Mouse (Mus musculus) heart, embryonic 16.5 days (tissue): ENCODE data around the gene Aoc2. TPM values are rescaled to one million over a fixed set of nuclear protein-coding genes. Genes with fewer than 3 reads are reported as not detected.

Experiments
- ATAC-seq: fragments of 200-750 bp; cut with Nextera tagmentation; replicated peaks from 2 replicates; pipeline ENCODE4 v1.8.0; 2017; ENCODE audit warnings: moderate number of reproducible peaks; ENCODE audit not compliant: insufficient read depth, low FRiP score; ENCODE audit errors: extremely low read depth
- H3K27ac ChIP-seq: fragments of 300-500 bp; sonication (generic); 2 replicates; pipeline ENCODE4 v1.5.1; 2014; ENCODE audit warnings: mild to moderate bottlenecking, low read length, control low read depth, moderate library complexity
- H3K27me3 ChIP-seq: fragments of 300-500 bp; sonication (generic); 2 replicates; pipeline ENCODE4 v1.6.1; 2014; ENCODE audit warnings: low read length, mixed read lengths; ENCODE audit not compliant: control insufficient read depth, insufficient read depth
- H3K36me3 ChIP-seq: fragments of 300-500 bp; sonication (generic); 2 replicates; pipeline ENCODE4 v1.6.1; 2014; ENCODE audit not compliant: control insufficient read depth, insufficient read depth
- H3K4me1 ChIP-seq: fragments of 300-500 bp; sonication (generic); 2 replicates; pipeline ENCODE4 v1.6.1; 2014; ENCODE audit warnings: low read length, mixed read lengths; ENCODE audit not compliant: control insufficient read depth, insufficient read depth
- H3K4me2 ChIP-seq: fragments of 300-500 bp; sonication (generic); 2 replicates; pipeline ENCODE4 v1.6.1; 2014; ENCODE audit warnings: low read depth, mild to moderate bottlenecking, control low read depth, low read length
- H3K4me3 ChIP-seq: fragments of 300-500 bp; sonication (generic); 2 replicates; pipeline ENCODE4 v1.5.1; 2014; ENCODE audit warnings: mild to moderate bottlenecking, control low read depth, low read length
- H3K9ac ChIP-seq: fragments of 300-500 bp; sonication (generic); 2 replicates; pipeline ENCODE4 v1.6.1; 2014; ENCODE audit warnings: low read length, control low read depth
- H3K9me3 ChIP-seq: fragments of 300-500 bp; sonication (generic); replicated peaks from 2 replicates; pipeline ENCODE4 v1.6.1; 2016; ENCODE audit warnings: low read length; ENCODE audit not compliant: control insufficient read depth
- WGBS: fragments of 180-500 bp; shearing (Covaris S2); extraction: QIAGEN DNeasy Blood & Tissue Kit; methylation state at CpG from one replicate; pipeline ENCODE4 v1.1.7; 2014; 5-methylcytosine and 5-hydroxymethylcytosine counted together
- polyA plus RNA-seq: library from polyadenylated mRNA; unstranded; fragments of >200 nt; fragmentation: Nextera tagmentation; extraction: Ambion mirVana; gene quantifications from 2 replicates; pipeline ENCODE4 v1.2.1, GENCODE M21; 2015

The Aoc2 gene
- polyA plus RNA-seq, 1 experiment from 2014 or later = 0.92 TPM

- Histone ChIP-seq H3K27ac (no peak overlapping the region), H3K4me1 (0 out of 2 replicates have a peak, but pooled peaks cover 3% of the 10 kb centered on the region), H3K4me2 (no peak overlapping the region), H3K27me3 (no peaks in the 10 kb centered on the region), H3K9me3 (no peaks in the 10 kb centered on the region), H3K36me3 (peaks cover 17% of the 10 kb centered on the region), H3K4me3 (no peak overlapping the region), H3K9ac (no peak overlapping the region)
- WGBS = 56% methylated on average over 4 of the region's 4 CpGs
- no peak for ATAC-seq
These were observed 41.1 kb upstream of the Aoc2 start for GRCm38 (mm10) chr11:101283805-101284204.

DNA sequence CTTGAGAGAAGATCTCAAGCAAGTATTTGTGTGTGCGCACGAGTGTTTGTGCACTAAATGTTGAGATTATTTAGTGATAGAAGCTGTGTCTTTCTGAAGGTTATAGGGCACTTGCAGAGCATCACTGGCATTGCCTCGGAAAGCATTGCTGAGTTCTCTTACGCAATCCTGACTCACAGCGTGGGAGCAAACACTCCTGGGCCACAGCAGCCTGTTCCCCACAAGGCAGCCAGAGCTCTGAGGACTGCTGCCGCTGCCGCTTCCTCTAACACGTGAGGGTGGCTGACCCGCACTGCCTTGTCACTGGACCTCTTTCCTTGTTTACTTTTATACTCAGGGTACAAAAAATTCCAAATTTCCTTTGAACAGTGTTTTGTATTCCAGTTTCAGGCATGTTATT is 37.6 kb upstream of the Aoc2 start:
- no peak for ATAC-seq
- H3K36me3 ChIP-seq = peaks cover 40% of the 10 kb centered on the region
- no peak overlapping the region for H3K27ac ChIP-seq

GRCm38 (mm10) chr11:101291231-101291630 is 33.6 kb upstream of the Aoc2 start:
- H3K4me1 ChIP-seq = no peaks in the 10 kb centered on the region
- H3K27me3 ChIP-seq = no peaks in the 10 kb centered on the region
- WGBS = 94% methylated on average over 8 of the region's 8 CpGs
- no peak overlapping the region for H3K9ac ChIP-seq
- no peak overlapping the region for H3K27ac ChIP-seq
- H3K9me3 ChIP-seq = no peaks in the 10 kb centered on the region
- ATAC-seq = no peak
- H3K4me3 ChIP-seq = no peak overlapping the region
- no peak overlapping the region for H3K4me2 ChIP-seq
- peaks cover 61% of the 10 kb centered on the region for H3K36me3 ChIP-seq

More for the DNA sequence above, 37.6 kb upstream of the Aoc2 start:
- WGBS = 81% methylated on average over 9 of the region's 9 CpGs
- Histone ChIP-seq H3K4me2 (no peak overlapping the region), H3K4me1 (no peaks in the 10 kb centered on the region), H3K4me3 (no peak overlapping the region), H3K9ac (no peak overlapping the region), H3K9me3 (no peaks in the 10 kb centered on the region), H3K27me3 (no peaks in the 10 kb centered on the region)

- H3K27me3 ChIP-seq = no peaks in the 10 kb centered on the region
- no peaks in the 10 kb centered on the region for H3K4me1 ChIP-seq
- H3K4me3 ChIP-seq = no peak overlapping the region
- no peak for ATAC-seq
- no peaks in the 10 kb centered on the region for H3K9me3 ChIP-seq
- no peak overlapping the region for H3K4me2 ChIP-seq
- H3K9ac ChIP-seq = no peak overlapping the region
- no peak overlapping the region for H3K27ac ChIP-seq
- WGBS = 92% methylated on average over 8 of the region's 8 CpGs
- peaks cover 40% of the 10 kb centered on the region for H3K36me3 ChIP-seq
These were observed 29.7 kb upstream of the Aoc2 start for GRCm38 (mm10) chr11:101295191-101295590.

GRCm38 (mm10) chr11:101300881-101301280 is 24.0 kb upstream of the Aoc2 start:
- ATAC-seq = no peak
- Histone ChIP-seq H3K4me1 (peaks cover 11% of the 10 kb centered on the region), H3K4me3 (peak overlapping the region; percentile 92), H3K4me2 (peak overlapping the region; percentile 94), H3K9ac (peak overlapping the region; percentile 89), H3K9me3 (no peaks in the 10 kb centered on the region), H3K27me3 (no peaks in the 10 kb centered on the region), H3K27ac (no peak overlapping the region), H3K36me3 (peaks cover 10% of the 10 kb centered on the region; the same call in 1 of the 2 replicates)
- 62% methylated on average over 7 of the region's 7 CpGs for WGBS

DNA sequence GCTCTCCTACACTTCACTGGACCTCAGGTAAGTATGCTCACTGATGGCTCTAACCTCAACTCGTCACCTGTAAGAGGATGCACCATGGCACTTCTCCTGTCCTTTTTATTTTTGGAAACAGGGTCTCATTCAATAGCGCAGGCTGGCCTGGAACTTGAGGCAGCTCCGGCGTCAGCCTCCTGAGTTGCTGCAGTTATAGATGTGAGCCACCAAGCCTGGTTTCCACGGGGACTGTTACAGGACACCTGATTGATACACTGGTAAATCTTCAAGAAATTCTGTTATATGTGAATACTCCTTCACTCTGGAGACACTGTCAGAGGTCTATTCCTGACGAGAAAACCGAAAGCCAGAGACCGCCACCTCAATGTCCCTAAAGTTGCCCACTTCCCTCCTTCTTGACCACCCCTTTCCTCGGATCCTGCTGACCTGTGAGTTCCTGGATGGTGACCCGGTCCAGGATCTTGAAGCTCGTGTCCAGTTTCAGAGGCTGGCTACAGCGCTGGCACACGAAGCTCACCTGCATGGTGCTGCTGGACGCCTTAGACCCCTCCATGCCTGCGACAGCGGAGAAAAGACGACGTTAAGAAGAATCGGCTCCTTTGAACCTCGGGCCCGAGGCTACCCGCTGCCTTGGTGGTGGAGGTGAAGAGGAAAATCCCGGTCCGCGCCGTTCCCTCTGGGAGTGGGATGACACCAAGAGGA is 23.4 kb upstream of the Aoc2 start:
- Histone ChIP-seq H3K4me3 (peak overlapping the region; percentile 92), H3K9me3 (no peaks in the 10 kb centered on the region), H3K27ac (no peak overlapping the region; the same call in 1 of the 2 replicates), H3K4me2 (peak overlapping the region; percentile 94), H3K36me3 (peaks cover 8% of the 10 kb centered on the region; the same call in 1 of the 2 replicates), H3K27me3 (no peaks in the 10 kb centered on the region), H3K4me1 (peaks cover 11% of the 10 kb centered on the region), H3K9ac (peak overlapping the region; percentile 89)
- no peak for ATAC-seq
- WGBS = 11% methylated on average over 26 of the region's 26 CpGs

DNA sequence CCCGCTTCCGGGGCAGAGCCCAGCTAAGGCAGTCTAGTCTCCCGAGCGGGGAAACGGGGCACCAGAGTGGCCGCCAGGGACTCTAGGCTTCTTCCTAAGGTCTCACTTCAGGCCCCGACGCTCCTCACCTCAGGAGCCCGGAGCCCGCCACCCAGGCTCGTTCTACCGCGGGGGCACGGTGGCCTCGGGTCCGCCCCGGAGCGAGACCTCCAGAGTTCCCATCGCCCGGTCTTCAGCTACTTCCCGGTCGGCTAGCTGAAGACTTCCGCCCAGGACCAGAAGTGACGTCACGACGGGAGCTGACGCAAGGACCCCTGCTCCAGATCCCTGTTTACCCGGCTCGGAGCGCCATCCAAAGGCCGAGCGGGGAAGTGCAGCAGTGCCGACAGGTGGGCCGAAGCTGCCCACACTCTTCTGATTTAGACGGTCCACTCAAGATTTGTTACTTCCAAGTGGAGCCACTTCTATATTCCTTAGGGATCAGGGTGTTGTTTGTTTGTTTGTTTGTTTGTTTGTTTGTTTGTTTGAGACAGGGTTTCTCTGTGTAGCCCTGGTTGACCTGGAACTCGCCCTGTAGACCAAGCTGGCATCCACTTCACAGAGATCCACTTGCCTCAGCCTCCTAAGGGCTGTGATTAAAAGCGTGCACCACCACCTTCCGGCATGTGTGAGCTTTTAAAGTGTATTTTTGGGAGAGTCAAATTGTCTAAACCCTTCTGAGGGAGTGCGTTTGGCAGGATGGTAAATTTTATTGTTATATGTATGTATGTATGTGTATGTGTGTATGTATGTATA is 22.7 kb upstream of the Aoc2 start, which contains the start of gene Becn1:
Gene Becn1, minus strand, starts transcription at position 283 of the 795 bp plus-strand sequence.
- H3K36me3 ChIP-seq = peaks cover 8% of the 10 kb centered on the region; the same call in 1 of the 2 replicates
- peak; percentile 95 for ATAC-seq
- no peaks in the 10 kb centered on the region for H3K9me3 ChIP-seq
- WGBS = 5% methylated on average over 39 of the region's 39 CpGs
- peak within 1 kb of the TSS; percentile 89 for H3K9ac ChIP-seq
- peaks cover 11% of the 10 kb centered on the region for H3K4me1 ChIP-seq
- peak within 1 kb of the TSS; percentile 92 for H3K4me3 ChIP-seq
- H3K27me3 ChIP-seq = no peaks in the 10 kb centered on the region
- H3K4me2 ChIP-seq = peak within 1 kb of the TSS; percentile 94
- H3K27ac ChIP-seq = peak within 1 kb of the TSS; percentile 40; the same call in 1 of the 2 replicates

- H3K27ac ChIP-seq = no peak overlapping the region
- H3K9ac ChIP-seq = no peak overlapping the region
- H3K4me3 ChIP-seq = no peak overlapping the region
- no peaks in the 10 kb centered on the region for H3K9me3 ChIP-seq
- no peaks in the 10 kb centered on the region for H3K36me3 ChIP-seq
- 30% methylated on average over 5 of the region's 5 CpGs for WGBS
- no peak overlapping the region for H3K4me2 ChIP-seq
- no peaks in the 10 kb centered on the region for H3K4me1 ChIP-seq
- no peaks in the 10 kb centered on the region for H3K27me3 ChIP-seq
- no peak for ATAC-seq
These were observed 17.1 kb upstream of the Aoc2 start for GRCm38 (mm10) chr11:101307744-101308143.

DNA sequence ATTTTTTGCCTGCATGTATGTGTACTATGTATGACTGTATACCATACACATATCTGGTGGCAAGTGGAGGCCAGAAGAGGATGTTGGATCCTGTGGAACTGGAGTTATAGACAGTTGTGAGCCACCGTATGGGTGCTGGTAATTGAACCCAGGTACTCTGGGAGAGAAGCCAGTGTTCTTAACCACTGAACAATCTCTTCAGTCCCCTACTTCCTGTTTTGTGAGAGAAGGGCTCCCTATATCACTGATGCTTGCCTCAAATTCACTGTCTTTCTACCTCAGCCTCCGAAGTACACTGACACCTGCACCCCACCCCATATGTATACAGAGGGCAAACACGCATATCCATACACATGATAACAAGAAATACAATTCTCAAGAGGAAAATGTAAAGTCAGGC is 13.8 kb upstream of the Aoc2 start:
- peaks cover 2% of the 10 kb centered on the region; the same call in 1 of the 2 replicates for H3K4me1 ChIP-seq
- no peak for ATAC-seq
- 74% methylated on average over 3 of the region's 3 CpGs for WGBS

More for the DNA sequence above, 13.8 kb upstream of the Aoc2 start:
- Histone ChIP-seq H3K9ac (no peak overlapping the region), H3K4me2 (no peak overlapping the region), H3K27ac (no peak overlapping the region), H3K27me3 (no peaks in the 10 kb centered on the region), H3K36me3 (no peaks in the 10 kb centered on the region), H3K9me3 (no peaks in the 10 kb centered on the region), H3K4me3 (no peak overlapping the region)
